Mouse (Mus musculus) liver, embryonic 14.5 days (tissue): Measurements from ENCODE around the gene Zmynd8.

ENCODE experiments used
- CTCF ChIP-seq: IDR thresholded peaks from 2 replicates; pipeline ENCODE4 v1.5.1; 2016; ENCODE audit warnings: antibody characterized with exemption, low read depth, control low read depth
- EP300 ChIP-seq: IDR thresholded peaks from 2 replicates; pipeline ENCODE4 v1.6.1; 2016; ENCODE audit warnings: antibody characterized with exemption, low read depth

- TF ChIP-seq CTCF (no peak), EP300 (no peak)
Measured at GRCm38 (mm10) chr2:165757799-165758198, 141.0 kb downstream of the Zmynd8 start.
